Mouse (Mus musculus) E14TG2a.4 (cell line): ENCODE measurements around the gene Tbc1d14.

Experiments
- CTCF ChIP-seq: conservative IDR thresholded peaks from 2 replicates; pipeline ENCODE4 v1.5.1; 2014; ENCODE audit warnings: low read length
- NANOG ChIP-seq: IDR thresholded peaks from 2 replicates; pipeline ENCODE4 v1.6.1; 2014; ENCODE audit warnings: borderline replicate concordance, low read length, mixed read lengths
- POU5F1 ChIP-seq: IDR thresholded peaks from 2 replicates; pipeline ENCODE4 v1.6.1; 2014; ENCODE audit warnings: low read length, borderline replicate concordance

DNA sequence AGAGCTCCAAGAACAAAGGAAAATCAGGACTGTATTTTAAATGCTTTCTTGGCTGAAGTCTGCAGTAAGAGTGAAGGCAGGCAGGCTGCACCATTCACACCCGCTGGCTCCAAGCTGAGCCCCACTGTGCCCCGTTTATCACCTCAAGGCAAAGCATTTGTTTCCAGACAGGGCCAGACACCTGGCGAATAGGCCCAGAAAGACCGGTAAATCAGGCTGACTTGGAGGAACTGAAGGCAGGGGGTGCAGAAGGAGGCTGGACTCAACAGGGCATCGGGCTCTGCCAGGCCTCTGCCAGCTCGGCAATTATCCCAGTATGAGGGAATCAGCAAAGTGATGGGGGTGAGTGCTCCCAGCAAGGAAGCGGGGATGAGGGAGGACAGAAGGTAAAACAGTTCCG, 148.0 kb downstream of the Tbc1d14 start:
- TF ChIP-seq CTCF: no peak
- TF ChIP-seq NANOG: no peak
- TF ChIP-seq POU5F1: no peak
